Mouse (Mus musculus) bone marrow, adult 2 months (tissue): ENCODE measurements around the gene Nectin4. TPM values are rescaled to one million over a fixed set of nuclear protein-coding genes. Genes with fewer than 3 reads are reported as not detected.

Source experiments
- H3K27ac ChIP-seq: fragments of 200-500 bp; 2 replicates; pipeline ENCODE4 v1.5.1; 2012; ENCODE audit warnings: low read depth, mild to moderate bottlenecking, control low read depth, inconsistent platforms, low read length; ENCODE audit not compliant: control insufficient read depth, poor library complexity, insufficient read depth
- H3K4me1 ChIP-seq: fragments of 200-500 bp; 2 replicates; pipeline ENCODE4 v1.6.1; 2011; ENCODE audit warnings: low read length; ENCODE audit not compliant: control insufficient read depth, insufficient read depth
- H3K4me3 ChIP-seq: fragments of 200-500 bp; replicated peaks from 2 replicates; pipeline ENCODE3; 2011; ENCODE audit warnings: mild to moderate bottlenecking, low read depth, low read length, control low read depth; ENCODE audit not compliant: control insufficient read depth
- CTCF ChIP-seq: fragments of 200-500 bp; IDR thresholded peaks from 2 replicates; pipeline ENCODE4 v1.5.1; 2011; ENCODE audit warnings: low read length, control low read depth; ENCODE audit not compliant: control insufficient read depth, insufficient read depth
- POLR2A ChIP-seq: fragments of 200-500 bp; IDR thresholded peaks from 2 replicates; pipeline ENCODE4 v1.6.1; 2011; ENCODE audit warnings: low read depth, mild to moderate bottlenecking, control low read depth, low read length, borderline replicate concordance; ENCODE audit not compliant: control insufficient read depth
- WGBS: fragments of 180-500 bp; shearing (Covaris S2); methylation state at CpG from one replicate; pipeline ENCODE4 v1.1.7; 2018; 5-methylcytosine and 5-hydroxymethylcytosine counted together
- polyA plus RNA-seq: library from polyadenylated mRNA; stranded (reverse); fragments of >200 nt; gene quantifications from 2 replicates; pipeline ENCODE4 v1.2.4, GENCODE M21; 2011; ENCODE audit warnings: low replicate concordance; ENCODE audit not compliant: missing spikeins, insufficient read depth, insufficient read length

Nectin4 gene
- polyA plus RNA-seq, 1 experiment, result 1.1 TPM

DNA sequence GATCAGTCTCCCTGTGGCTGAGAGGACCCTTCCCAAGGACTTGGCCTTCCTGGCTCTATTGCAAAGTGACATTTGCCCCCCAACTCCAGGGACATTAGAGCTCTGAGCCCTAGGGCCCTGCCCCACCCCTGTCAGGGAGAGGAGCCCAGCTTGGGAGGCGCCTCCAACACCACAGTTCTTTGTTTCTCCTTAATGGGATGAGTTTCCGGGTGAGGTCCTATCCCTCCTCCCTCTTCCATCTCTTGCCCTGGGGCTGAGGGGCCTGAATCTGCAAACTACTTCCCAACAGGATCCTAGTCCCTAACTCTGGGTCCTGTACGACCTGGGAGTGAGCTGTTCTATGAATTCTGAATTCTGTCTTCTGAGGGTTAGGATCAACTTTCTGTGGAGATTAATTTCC, 3.0 kb downstream of the Nectin4 start:
- H3K27ac ChIP-seq, result no peak overlapping the region
- WGBS, result 74% methylated on average over 3 of the region's 3 CpGs
- H3K4me1 ChIP-seq, result peaks cover 3% of the 10 kb centered on the region
- TF ChIP-seq POLR2A (no peak), CTCF (no peak)
- no peak overlapping the region for H3K4me3 ChIP-seq

DNA sequence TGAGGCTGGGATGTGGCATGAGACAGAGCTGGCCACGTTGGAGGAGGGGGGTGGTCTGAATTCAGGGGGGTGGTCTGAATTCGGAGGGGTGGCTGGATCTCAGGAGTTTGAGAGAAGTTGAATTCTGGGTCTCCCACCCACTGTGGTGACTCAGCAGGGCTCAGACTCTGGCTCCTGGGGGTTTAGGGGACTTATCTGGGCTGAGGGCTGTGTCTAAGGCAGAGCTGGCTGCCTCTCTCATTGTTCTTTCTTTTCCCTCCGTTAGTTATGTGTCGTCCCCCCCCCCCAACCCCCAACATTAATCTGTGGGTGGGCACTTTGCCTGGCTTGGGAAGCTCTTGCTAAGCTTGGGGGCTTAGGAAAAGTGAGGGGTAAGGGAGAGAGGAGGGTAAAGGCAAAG, 4.0 kb downstream of the Nectin4 start:
- TF ChIP-seq CTCF, result no peak
- no peak for TF ChIP-seq POLR2A
- WGBS, result 14% methylated on average over 4 of the region's 4 CpGs

DNA sequence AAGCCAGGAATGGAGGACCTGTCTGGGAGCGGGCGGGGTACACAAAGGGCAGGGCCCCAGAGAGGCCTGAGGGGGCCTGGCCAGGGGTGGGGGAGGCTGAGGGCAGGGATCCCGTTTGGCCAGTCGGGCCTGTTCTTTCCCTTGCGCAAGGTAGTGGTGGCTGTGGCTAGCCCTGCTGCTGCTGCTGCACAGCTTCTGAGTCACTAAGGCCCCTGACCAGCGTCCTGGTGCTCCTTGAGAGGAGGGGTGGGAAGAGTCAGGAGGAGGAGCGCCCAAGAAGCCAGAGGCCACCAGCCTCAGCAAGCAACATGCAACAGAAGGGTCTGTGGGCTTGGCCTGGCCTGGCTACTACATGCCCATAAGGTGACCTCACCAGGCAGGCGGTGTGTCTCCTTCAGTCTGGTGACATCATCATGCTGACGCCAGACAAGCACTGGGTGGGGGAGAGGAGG, 5.8 kb downstream of the Nectin4 start:
- TF ChIP-seq POLR2A, result no peak
- TF ChIP-seq CTCF, result no peak
- H3K4me1 ChIP-seq, result peaks cover 3% of the 10 kb centered on the region
- no peak overlapping the region for H3K4me3 ChIP-seq
- no peak overlapping the region; the same call in 1 of the 2 replicates for H3K27ac ChIP-seq
- 41% methylated on average over 9 of the region's 9 CpGs for WGBS

More for the DNA sequence above, 4.0 kb downstream of the Nectin4 start:
- no peak overlapping the region for H3K27ac ChIP-seq
- peaks cover 3% of the 10 kb centered on the region for H3K4me1 ChIP-seq
- no peak overlapping the region for H3K4me3 ChIP-seq

DNA sequence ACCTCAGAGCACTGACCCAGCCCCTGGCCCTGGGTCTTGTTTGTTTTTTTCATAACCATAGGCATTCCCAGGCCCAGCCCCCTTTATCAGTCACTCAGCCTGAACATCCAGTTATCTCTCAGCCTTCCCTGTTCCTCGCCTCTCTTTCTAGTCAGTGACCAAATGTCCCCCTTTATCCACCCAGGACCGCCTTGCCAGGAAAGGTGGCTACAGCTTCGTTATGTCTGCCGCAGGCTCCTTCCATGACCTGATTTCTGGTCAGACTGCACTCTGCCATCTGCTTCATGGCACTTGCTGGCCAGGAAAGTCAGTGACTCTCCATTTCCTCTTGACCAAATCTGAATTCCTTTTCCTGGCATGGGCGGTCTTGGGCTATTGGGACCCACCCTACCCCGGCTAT, 8.4 kb downstream of the Nectin4 start:
- no peak for TF ChIP-seq CTCF
- TF ChIP-seq POLR2A, result no peak
- 79% methylated on average over 6 of the region's 6 CpGs for WGBS
- Histone ChIP-seq H3K27ac (no peak overlapping the region), H3K4me3 (no peak overlapping the region), H3K4me1 (peaks cover 5% of the 10 kb centered on the region)

DNA sequence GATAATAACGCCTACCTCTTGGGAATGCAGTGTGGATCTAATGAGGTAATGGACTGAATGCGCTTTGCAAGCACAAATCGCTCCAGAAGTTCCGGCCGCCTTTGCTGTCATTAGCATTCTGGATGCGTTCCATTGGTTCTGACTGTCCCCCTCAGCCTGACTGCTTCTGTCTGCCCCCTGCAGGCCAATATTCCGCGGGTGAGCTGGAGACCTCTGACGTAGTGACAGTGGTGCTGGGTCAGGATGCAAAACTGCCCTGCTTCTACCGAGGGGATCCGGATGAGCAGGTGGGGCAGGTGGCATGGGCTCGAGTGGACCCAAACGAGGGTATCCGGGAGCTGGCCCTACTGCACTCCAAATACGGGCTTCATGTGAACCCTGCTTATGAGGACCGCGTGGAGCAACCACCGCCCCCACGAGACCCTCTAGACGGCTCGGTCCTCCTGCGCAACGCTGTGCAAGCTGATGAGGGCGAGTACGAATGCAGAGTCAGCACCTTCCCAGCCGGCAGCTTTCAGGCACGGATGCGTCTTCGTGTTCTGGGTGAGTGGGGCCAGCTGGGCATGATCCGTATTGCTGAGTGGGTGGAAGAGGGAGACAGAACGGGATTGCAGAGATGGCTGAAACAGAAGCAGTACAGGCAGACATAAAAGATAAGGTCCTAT, 10.2 kb downstream of the Nectin4 start:
- Histone ChIP-seq H3K27ac (no peak overlapping the region), H3K4me3 (no peak overlapping the region), H3K4me1 (peaks cover 5% of the 10 kb centered on the region)
- TF ChIP-seq CTCF (peak; percentile 87), POLR2A (no peak)
- WGBS, result 21% methylated on average over 31 of the region's 31 CpGs

DNA sequence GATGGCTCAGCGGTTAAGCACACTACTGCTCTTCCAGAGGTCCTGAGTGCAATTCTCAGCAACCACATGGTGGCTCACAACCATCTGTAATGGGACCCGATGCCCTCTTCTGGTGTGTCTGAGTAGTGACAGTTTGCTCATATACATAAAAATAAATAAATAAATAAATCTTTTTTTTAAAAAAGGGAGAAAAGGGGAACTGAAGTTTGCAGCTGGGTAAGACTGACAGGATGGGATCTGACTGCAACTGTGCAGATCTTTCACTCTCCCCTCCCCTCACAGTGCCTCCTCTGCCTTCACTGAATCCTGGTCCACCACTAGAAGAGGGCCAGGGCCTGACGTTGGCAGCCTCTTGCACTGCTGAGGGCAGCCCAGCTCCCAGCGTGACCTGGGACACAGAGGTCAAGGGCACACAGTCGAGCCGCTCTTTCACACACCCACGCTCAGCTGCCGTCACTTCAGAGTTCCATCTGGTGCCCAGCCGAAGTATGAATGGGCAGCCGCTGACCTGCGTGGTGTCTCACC, 12.3 kb downstream of the Nectin4 start:
- TF ChIP-seq POLR2A, result no peak
- no peak for TF ChIP-seq CTCF
- H3K27ac ChIP-seq, result no peak overlapping the region
- peaks cover 2% of the 10 kb centered on the region; the same call in 1 of the 2 replicates for H3K4me1 ChIP-seq
- H3K4me3 ChIP-seq, result no peak overlapping the region
- WGBS, result 71% methylated on average over 11 of the region's 11 CpGs

DNA sequence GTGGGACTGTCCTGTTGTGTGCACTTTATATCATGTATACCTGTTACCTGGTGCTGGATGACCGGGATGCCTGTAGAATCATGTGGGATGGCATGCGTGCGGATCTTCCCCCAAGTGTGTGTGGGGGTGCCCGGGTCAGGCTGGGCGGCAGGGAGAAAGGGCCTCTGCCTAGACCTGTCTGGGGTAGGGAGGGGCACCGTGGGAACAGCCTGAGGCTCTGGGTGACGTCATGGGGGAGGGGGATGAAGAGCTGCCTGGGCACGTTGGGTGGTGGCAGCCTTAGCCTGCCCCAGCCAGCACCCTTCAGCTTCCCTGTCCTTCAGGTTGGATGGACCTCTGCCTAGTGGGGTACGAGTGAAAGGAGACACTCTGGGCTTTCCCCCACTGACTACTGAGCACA, 14.5 kb downstream of the Nectin4 start:
- peaks cover 2% of the 10 kb centered on the region; the same call in 1 of the 2 replicates for H3K4me1 ChIP-seq
- H3K4me3 ChIP-seq, result no peak overlapping the region
- no peak overlapping the region for H3K27ac ChIP-seq
- TF ChIP-seq CTCF (no peak), POLR2A (no peak)
- 80% methylated on average over 9 of the region's 9 CpGs for WGBS

DNA sequence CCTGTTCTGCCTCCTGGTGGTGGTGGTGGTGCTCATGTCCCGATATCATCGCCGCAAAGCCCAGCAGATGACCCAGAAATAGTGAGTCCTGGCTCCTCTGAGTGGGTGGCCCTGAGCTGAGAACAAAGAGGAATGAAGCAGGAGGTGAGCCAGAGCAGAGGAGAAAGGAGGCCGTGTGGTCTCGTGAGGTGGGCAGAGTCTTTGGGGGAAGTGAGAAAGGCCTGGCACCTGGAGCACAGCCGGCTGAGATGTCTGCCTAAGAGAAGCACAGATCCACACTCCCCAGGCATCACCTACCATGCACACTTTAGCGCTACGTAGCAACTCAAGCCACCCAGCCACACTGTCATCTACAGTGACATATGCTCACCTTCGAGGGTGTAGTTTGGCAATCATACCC, 15.3 kb downstream of the Nectin4 start:
- Histone ChIP-seq H3K27ac (no peak overlapping the region), H3K4me3 (no peak overlapping the region), H3K4me1 (peaks cover 2% of the 10 kb centered on the region; the same call in 1 of the 2 replicates)
- WGBS, result 76% methylated on average over 9 of the region's 9 CpGs
- TF ChIP-seq CTCF (no peak), POLR2A (no peak)

DNA sequence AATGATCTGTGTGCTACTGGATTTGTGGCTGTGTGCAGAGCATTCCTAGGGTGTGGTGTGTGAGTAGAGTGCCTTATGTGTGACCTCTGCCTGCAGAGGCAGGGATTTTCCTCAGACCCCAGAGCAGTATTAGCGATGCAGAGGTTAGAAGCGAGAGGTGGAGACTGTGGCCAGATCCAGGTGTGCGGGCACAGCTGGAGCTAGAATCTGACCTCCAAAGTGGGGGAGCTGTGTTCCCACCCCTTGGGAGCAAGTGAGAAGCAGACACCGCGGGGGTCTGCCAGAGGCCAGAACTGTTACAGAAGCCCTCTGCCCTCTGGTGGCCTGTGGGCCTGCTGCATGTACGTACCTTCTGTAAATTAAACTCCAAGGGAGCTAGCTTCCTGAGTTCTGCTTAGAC, 17.2 kb downstream of the Nectin4 start:
- TF ChIP-seq CTCF, result peak; percentile 51
- TF ChIP-seq POLR2A, result no peak
- no peak overlapping the region for H3K27ac ChIP-seq
- WGBS, result 55% methylated on average over 6 of the region's 6 CpGs
- peaks cover 2% of the 10 kb centered on the region; the same call in 1 of the 2 replicates for H3K4me1 ChIP-seq
- no peak overlapping the region for H3K4me3 ChIP-seq
